Mouse (Mus musculus) right cerebral cortex, adult 18-20 months (tissue): ENCODE data around the gene Igf2bp3.

Experiments
- DNase-seq: peaks from one replicate; pipeline ENCODE4 v3.0.0; 2022; ENCODE audit warnings: mixed read lengths

Gene Igf2bp3

DNA sequence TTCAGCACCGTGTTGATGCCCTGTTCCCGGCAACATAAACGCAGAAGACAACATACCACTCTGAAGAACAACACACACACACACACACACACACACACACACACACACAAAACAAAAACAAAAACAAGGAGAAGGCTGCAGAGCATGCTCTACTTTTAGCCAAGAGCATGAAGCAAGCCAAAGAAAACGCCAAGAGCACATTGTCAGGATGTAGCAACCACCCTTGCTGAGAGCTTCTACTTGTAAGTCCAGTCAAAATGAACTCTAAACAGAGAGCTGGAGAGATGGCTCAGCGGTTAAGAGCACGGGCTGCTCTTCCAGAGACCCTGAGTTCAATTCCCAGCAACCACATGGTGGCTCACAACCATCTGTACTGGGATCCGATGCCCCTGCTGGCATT is 41.5 kb downstream of the Igf2bp3 start:
- DNase-seq: no peak

DNA sequence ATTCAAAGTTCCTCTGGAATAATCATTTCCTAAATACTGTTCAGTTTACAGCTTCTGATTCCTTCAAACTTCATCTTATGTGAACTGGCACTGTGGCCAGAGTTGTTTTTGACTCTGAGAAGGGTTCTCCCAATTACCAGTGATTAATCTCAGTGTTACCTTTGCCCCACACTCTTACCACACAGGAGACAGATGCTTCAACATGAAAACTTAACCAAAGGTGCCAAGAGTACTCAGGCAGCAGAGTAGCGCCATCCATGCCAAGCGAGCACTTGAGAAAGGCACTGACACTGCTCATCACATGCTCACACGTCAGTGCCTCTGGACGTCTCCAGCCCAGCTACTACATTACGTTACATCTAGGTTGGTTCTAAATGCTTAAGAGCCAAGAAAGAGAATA is 43.5 kb downstream of the Igf2bp3 start:
- no peak for DNase-seq

DNA sequence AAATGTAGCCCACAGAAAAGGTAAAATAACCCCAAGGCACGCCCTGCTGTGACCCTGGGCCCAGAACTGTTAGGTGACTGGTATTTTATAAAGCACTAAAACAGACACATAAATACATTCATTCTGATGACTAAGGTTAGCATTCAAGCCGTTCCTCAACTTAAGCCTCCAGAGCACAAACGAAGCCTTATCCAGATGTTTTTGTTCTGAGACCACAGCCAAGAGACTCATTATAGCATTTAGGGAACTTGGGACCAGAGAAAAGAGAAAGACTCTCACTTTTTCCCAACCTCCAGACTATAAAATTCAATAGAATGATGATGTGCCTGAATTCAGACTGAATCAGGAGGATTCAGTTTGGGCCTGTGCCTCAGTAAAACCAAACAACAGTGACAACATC is 46.1 kb downstream of the Igf2bp3 start:
- no peak for DNase-seq

- DNase-seq: no peak
Measured at GRCm38 (mm10) chr6:49167406-49167805, 47.4 kb downstream of the Igf2bp3 start.

GRCm38 (mm10) chr6:49166318-49166717 is 48.4 kb downstream of the Igf2bp3 start:
- no peak for DNase-seq

GRCm38 (mm10) chr6:49165855-49166254 is 48.9 kb downstream of the Igf2bp3 start:
- no peak for DNase-seq

- DNase-seq: no peak
Measured at GRCm38 (mm10) chr6:49165101-49165500, 49.7 kb downstream of the Igf2bp3 start.

- no peak for DNase-seq
Measured at GRCm38 (mm10) chr6:49164701-49165100, 50.1 kb downstream of the Igf2bp3 start.

- no peak for DNase-seq
Measured at GRCm38 (mm10) chr6:49159971-49160370, 54.8 kb downstream of the Igf2bp3 start.

GRCm38 (mm10) chr6:49156826-49157175 is 58.0 kb downstream of the Igf2bp3 start:
- DNase-seq: no peak

- DNase-seq: no peak
Measured at GRCm38 (mm10) chr6:49156170-49156825, 58.5 kb downstream of the Igf2bp3 start.

GRCm38 (mm10) chr6:49151465-49151864 is 63.3 kb downstream of the Igf2bp3 start:
- DNase-seq: no peak

- DNase-seq: no peak
Measured at GRCm38 (mm10) chr6:49150349-49151229, 64.2 kb downstream of the Igf2bp3 start.

DNA sequence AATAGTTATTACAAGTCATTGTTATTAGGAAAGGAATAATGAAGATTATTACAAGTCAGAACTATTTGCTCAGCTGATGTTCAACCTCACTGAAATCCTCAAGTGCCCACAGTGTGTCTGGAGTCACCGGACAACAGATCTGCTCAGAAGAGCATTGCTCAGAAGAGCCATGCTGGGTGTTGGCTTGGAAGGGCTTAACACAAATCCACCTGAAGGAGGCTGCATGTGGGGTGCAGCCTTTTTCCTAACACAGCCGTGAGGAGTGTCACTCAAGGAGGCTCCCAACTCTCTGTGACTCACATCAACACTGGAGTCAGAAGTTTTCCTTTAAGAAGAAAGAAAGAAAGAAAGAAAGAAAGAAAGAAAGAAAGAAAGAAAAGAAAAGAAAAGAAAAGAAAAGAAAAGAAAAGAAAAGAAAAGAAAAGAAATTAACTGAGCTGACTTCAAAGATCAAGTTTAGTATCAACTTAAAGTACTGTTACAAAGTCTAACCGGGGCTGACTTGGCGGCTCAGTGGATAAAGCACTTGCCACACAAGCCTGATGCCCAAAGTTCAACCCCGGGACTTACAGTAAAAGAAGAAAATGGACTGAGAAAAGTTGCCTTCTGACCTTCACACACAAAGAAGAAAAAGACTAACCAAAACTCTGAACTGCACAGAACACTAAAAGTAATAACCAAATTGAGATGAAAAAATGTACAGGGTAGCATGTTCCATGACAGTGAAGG is 65.4 kb downstream of the Igf2bp3 start:
- DNase-seq: no peak

DNA sequence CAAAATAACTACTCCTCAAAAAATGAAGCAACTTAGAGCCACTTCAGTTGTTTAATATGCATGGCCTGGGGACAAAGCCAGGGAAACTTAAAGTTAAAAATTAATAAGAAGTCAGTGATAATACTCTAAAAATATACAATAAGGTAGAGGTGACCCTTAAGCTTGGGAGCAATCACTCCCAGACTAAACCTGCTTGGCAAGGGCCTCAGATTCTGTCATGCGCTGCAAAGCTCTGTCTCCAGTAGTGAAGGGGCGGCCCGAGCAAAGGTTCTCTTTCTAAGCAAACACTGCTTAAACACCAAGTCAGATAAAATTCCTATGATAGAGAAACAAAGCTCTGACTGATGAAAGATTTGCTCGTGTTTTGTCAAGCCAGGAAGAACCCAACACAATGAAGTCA is 66.0 kb downstream of the Igf2bp3 start:
- no peak for DNase-seq

GRCm38 (mm10) chr6:49148368-49148767 is 66.4 kb downstream of the Igf2bp3 start:
- no peak for DNase-seq

DNA sequence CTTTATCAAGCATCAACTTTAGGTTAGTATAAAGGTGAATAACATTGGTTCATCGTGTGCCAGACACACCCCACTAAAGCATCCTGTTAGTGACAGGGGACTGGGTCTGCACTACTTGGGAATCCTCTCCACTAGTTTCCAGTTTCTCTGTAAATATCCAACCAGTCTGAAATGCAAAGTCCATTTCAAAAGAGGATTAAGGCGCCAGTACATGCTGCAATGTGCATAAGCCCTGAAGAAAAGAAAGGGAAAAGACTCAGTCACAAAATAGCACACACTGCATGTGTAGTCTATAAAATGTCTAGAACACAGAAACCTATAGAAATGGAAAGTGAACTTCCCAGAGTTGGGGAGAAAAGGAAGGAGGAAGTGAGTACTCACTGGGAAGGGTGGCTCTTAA is 68.3 kb downstream of the Igf2bp3 start:
- no peak for DNase-seq

- no peak for DNase-seq
Measured at GRCm38 (mm10) chr6:49142428-49142827, 72.3 kb downstream of the Igf2bp3 start.

- DNase-seq: no peak
Measured at GRCm38 (mm10) chr6:49141125-49141524, 73.6 kb downstream of the Igf2bp3 start.

- DNase-seq: no peak
Measured at GRCm38 (mm10) chr6:49138159-49139051, 76.4 kb downstream of the Igf2bp3 start.

- DNase-seq: no peak
Measured at GRCm38 (mm10) chr6:49136739-49137138, 78.0 kb downstream of the Igf2bp3 start.

- no peak for DNase-seq
Measured at GRCm38 (mm10) chr6:49132352-49133090, 82.2 kb downstream of the Igf2bp3 start.
